Mouse (Mus musculus): Measurements from ENCODE around the gene Swap70.

Gene Swap70

DNA sequence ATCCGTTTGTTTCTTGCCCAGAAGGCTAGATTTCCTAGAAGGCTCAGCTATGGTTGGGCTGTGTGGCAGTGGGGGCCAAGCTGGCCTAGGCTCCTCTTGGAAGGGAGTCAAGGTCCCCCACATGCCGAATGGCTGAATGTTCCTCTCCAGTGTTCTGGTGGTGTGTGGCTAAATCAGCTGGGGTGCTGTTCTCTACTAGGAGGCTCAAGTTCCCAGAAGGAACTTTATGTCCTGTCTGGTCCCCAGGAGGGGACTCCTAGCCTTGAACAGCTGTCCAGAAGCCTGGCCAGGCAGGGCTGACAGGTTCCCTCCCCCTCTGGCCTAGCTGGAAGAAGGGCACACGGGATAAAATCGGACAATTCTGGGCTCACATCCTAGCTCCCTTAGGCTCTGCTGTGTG, 76.1 kb downstream of the Swap70 start:
- in situ Hi-C loops (cut with MboI; ENCODE audit: low sequenced_read_pairs), result no loop called here

DNA sequence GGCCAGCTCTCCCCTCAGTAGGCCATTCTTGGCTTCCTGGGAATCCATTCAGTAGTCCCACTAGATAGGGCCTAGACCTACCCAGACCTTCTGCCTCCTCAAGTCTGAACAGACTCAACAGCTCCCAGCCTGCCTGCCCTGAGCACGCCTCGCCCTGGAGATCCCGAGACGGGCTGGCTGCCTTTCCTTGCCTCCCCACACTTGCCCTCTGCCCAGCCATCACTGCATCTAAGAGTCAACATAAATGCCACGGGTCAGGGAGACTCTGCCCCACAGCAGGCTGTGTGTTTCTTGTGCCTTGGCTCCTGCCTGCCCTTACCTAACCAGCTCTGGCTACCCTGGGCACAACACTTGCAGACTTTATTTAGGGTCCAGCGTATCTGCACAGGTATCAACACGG, 76.6 kb downstream of the Swap70 start:
- in situ Hi-C loops (cut with MboI; ENCODE audit: low sequenced_read_pairs), result no loop called here

DNA sequence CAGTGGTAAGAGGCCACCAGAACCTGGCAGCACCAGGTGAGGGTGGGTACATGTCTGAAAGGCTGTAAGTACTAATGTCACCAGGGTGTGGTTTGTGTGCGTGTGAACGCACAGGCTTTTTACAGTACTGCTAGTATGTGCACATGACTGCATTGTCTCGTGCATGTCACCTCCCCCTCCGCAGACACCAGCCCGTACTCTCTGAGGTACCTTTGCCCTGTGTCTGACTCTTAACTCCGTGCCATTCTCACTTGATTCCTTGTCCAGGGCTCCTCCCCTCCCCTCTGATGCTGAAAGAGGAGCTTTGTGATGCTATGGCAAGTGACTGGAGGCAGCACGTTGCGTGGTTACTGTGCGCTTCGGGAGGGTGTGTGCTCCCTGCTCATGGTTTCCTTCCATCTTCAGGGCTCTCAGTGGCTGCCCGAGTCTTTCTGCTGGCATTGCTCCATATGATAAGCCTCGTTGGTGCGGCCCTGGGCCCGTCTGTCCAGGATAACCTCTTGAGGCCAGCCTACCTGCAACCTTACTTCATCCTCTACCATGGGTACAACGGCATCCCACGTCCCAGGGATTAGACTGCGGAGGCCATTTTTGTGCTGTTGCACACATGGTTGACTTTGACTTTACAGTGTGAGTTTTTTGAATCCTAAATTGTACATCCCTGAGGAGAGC, 77.4 kb downstream of the Swap70 start:
- in situ Hi-C loops (cut with MboI; ENCODE audit: low sequenced_read_pairs), result no loop called here

DNA sequence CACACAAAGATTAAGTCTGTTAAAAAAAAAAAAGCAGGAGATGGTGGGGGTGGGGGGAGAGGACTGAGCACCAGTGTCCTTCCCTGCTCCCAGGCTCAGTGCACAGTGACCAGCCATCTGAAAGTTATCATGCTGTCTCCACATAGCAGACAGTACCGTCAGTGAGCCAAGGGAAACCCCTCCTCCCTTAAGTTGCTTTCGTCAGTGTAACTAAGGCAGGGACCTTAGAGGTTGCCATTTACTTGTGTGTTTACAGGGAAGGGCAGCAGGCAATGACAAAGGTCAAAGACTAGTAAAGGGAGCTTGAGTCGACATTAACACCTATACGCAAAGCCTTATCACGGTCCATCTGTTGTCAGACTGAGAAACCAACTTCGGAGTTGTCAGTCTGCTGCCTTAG, 81.4 kb downstream of the Swap70 start:
- in situ Hi-C loops (cut with MboI; ENCODE audit: low sequenced_read_pairs), result no loop called here

DNA sequence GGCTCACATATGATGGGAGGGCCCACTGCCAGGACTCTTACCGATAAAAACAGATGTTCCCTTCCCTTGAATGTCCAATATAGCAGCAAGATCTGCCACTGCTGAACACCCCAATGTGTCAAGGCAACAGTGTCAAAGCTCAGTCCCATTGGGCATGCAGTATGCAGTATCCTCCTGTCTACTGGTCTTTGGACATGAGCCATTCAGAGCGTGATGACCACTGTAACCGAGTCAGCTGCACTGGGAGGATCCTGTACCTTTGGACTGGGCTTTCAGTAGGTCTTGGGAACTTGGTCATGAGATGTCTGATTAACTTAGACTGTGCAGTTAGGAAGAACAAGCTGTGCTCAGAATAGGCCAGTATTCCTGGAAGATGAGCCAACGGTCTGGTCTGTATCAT, 84.0 kb downstream of the Swap70 start:
- in situ Hi-C loops (cut with MboI; ENCODE audit: low sequenced_read_pairs), result no loop called here

DNA sequence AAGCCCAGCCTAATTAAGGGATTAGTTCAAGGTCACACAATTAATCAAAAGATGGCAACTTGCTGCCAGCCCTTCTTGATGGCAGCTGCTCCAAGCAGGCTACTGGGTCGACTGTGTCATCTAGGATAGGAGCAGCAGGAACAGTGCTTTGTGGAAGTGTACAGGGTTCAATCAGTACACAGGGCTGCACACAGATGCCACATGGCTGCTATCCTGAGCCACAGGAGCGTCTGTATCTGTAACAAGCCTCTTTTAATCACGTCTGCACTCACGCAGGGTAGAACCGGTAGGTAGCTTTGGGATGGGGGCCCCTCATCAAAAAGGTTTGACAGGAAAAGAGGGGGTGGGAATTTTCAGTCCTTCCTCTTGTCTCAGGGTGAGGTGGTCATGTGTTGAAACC, 84.8 kb downstream of the Swap70 start:
- in situ Hi-C loops (cut with MboI; ENCODE audit: low sequenced_read_pairs), result no loop called here

DNA sequence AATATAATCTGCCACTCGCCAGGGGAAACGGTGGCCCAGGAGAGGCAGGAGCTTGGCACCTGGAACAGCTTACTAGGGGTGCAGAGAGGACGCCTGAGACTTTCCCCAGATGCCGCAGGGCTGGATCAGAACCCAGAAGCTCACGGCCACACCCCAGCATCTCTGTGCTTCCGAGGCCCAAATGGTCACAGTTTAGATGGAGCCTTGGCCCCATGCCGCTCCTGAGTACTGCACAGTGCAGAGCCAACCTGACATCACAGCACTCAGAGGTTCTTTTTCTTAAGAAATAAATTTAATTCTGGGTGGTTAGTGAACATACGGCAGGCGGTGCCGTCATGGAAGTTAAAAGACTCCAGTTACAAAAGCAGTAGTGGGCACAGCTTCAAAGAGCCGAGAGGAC, 86.2 kb downstream of the Swap70 start:
- in situ Hi-C loops (cut with MboI; ENCODE audit: low sequenced_read_pairs), result no loop called here

DNA sequence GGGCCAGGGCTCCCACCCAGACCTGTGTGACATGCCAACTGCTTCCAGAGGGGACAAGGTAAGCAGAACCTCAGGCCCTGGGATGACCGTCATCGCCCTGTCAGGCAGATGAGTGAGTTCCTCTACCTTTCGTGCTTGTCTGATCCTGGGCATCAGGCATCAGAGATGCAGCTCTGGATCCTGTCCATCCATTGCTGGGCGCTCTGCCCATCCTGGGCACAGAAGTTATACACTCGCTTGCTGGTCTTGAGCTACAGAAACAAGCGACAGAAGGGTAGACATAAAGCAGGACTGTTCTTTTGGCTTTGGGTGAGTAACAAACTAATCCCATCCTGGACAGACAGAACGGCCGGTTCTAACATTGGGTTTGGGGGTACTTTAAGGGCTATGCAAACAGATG, 87.7 kb downstream of the Swap70 start:
- in situ Hi-C loops (cut with MboI; ENCODE audit: low sequenced_read_pairs), result no loop called here

DNA sequence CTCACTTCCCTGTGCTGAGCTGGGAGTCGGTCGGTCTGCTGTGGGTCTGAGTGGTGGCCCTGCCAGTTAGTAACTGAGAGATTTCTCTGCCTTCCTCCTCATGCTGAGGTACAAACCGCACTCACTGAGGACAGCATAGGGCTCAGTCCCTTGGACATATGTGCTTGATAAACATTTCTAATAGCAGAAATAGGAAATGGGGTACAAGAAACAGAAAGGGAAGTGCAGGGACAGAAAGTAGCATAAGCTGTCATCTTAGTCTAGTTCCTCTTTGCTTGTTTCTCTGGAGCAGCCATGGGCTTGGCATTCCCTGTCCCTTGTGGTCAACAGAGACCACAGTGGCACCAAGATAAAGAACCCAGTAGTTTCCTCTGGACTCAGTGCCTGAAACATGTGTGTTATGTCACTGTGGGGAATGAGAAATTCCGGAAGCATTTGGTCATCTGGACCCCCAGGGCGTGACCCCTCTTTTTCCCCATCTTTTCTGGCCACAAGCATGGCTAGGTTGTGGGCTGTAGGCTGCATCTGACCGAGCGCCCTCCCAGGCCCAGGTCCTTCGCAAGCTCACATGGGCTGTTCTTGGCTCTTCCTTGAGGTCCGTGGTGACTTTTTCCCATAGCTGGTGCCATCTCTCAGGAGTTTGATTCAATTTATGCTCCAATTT, 92.0 kb downstream of the Swap70 start:
- in situ Hi-C loops (cut with MboI; ENCODE audit: low sequenced_read_pairs), result no loop called here

DNA sequence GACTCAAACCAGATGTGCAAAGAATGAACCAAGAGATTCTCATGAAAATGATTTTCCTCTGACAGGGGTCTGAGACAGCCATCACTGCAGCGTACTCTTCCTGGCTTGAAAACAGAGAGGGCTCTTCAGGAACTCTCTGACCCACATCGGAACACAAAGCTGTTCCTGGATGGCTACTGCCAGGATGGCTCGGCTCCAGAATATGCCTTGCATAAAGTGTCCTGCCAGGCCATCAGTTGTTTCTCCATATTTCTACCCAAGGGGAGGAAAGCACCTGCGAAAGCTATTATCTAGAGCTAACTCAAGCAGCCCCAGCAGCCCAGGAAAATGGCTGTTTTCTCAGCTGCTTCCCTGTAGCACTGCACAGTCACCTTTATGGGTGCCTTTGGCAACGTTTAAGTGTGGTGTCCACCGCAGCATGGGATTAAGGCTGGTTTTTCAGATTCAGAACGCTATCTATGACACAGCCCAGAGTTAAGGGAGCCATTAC, 92.9 kb downstream of the Swap70 start:
- in situ Hi-C loops (cut with MboI; ENCODE audit: low sequenced_read_pairs), result no loop called here

DNA sequence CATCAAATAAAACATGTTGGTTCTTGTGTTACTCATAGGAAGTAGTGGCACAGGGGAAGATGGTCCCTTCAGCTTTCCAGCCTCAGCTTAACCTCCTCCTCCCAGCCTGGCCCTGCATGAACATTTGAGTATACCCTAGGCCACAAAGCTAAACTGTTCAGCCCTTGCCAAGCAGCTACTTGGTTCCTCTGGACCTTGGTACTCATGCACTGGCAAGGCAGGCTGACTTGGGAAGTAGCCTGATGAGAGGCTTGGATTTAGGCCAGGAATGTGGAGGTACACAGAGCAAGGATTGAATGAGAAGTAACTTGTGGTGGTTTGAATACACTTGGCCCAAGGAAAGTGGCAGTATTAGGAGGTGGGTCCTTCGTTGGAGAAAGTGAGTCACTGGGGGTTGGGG, 93.8 kb downstream of the Swap70 start:
- in situ Hi-C loops (cut with MboI; ENCODE audit: low sequenced_read_pairs), result no loop called here

DNA sequence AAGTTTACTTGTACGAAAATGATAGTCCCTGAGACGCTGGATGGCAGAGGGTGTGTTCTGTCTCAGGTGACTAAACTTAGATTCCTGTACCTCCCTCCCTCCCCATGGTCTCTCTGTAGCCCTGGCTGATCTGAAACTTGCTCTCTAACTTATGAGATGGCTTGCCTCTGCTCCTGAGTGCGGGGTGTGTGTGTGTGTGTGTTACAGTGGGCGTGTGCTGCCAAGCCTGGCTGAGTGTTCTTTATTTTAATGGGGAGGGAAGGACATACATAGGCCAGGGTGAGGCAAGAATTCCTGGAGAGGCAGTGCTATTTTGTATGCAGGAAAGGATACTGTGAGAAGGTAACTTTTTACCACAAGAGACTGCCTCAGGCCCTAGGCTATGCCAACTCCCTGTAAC, 95.9 kb downstream of the Swap70 start:
- in situ Hi-C loops (cut with MboI; ENCODE audit: low sequenced_read_pairs), result no loop called here

DNA sequence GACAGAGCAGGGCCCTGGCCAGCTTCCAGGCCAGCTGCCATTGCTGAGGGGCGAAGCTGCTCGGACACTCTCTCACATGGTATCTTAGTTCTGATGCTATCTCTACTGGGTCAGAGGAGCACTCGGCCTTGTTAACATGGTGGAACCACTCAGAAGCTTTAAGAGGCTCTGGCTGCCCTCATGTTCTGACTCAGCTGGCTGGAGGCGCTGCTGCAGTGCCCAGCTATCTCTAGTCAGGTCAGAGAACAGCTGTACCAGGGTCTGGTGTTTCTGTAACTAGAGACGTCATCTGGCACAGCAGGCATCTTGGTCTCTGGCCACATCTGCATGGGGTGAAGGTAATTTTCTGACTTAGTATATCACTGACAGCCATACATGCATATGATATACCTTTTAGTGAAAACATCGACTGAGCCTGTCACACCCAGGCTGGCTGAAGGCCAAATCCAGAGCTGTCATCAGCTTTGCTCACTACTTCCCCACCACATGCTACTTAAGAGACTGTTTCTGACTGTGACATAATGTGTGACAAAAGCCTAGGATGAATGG, 97.5 kb downstream of the Swap70 start:
- in situ Hi-C loops (cut with MboI; ENCODE audit: low sequenced_read_pairs), result no loop called here

DNA sequence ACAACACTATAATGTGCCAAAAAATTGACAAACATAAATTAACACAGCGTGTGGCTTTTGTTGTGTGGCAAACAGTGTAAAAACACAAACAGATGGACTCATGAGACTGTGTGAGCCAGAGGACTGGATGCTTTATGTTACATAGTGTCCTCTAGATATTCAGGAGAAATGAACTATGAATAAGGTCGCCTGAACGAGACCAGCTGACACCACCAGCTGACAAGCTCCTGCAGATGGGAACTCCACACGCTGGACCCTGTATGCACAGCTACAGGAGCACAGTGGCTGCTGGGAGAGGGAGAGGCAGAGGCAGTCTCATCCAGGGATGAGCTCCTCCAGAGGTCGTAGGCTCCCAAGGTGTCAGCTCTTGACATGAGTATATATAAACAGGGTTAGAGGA, 99.6 kb downstream of the Swap70 start:
- in situ Hi-C loops (cut with MboI; ENCODE audit: low sequenced_read_pairs), result no loop called here

DNA sequence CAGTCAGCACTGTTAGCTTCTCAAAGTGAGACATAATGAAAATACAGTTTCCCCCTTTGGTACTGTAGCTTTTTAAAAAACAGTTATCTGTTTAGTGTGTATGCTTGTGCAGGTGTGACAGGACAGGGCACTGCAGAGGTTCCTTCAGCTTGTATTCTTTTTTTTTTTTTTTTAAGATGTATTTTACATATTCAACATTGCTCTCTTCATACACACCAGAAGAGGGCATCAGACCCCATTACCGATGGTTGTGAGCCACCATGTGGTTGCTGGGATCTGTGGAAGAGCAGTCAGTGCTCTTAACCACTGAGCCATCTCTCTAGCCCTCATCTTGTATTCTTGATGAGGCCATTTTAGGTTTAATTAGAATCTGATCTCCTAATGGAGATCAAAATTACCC, 103.3 kb downstream of the Swap70 start:
- in situ Hi-C loops (cut with MboI; ENCODE audit: low sequenced_read_pairs), result no loop called here

DNA sequence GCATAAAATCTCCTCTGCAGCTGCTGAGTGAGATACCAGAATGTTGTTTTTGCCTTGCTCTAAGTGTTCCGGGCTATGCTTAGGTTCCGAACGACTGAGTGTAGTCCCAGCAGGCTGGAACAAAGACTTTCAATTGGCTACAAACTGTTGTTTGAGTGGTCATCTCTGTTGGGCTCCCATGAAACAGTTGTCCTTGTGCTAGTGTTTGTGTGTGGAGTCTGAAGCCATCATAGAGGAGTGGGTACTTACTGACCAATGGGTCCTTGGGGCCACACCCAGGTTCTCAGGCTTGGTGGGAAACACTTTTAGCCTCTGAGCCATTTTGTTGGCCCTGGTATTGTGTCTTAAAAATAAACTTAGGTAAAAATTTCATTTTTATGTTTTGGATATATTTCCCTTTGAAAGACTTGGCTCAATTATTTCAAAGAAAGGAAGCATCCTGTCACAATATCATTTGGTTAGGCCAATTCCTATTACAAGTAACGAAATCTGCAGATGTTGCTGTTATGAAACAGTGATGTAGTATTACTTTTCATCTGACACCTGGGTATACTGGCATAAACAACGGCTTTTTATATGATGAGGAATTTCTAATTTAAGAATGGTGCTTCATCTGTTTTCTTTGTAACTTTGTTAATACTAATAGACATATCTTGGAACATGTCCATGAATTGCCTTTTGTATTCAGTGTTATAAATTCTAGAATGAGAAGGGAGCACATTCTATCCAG, 104.0 kb downstream of the Swap70 start:
- in situ Hi-C loops (cut with MboI; ENCODE audit: low sequenced_read_pairs), result no loop called here
